Mouse (Mus musculus) induced T-regulatory cell, adult 2 months (primary cell): ENCODE data around the gene Ccdc6.
"Not testable (repeated sequence)": the region's sequence is repeated elsewhere in the genome, so short reads cannot be mapped to it uniquely, and the experiment has no call there.

Experiments used
- DNase-seq: peaks from one replicate; pipeline ENCODE4 v3.0.0-alpha.2; 2012; ENCODE audit warnings: low read depth

The Ccdc6 gene

DNA sequence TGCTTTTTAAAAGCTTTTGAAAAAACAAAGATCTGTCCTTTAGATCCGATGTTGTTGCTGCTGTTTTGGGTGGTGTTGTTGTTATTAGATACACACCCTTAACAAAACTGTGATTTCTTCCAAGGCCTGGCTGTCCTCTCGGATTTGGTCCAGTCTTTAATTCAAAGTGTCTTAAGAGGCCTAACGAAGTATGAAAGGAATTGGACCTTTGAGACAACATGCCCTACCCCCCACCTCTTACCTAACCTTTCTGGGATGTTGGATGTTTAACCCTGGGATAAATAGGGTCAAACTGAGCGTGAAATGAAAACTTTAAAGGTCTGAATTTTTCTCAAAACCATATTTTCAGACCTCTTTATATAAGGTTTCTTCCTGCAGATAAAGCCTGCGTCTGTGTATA is 124.0 kb downstream of the Ccdc6 start:
- DNase-seq: no peak

DNA sequence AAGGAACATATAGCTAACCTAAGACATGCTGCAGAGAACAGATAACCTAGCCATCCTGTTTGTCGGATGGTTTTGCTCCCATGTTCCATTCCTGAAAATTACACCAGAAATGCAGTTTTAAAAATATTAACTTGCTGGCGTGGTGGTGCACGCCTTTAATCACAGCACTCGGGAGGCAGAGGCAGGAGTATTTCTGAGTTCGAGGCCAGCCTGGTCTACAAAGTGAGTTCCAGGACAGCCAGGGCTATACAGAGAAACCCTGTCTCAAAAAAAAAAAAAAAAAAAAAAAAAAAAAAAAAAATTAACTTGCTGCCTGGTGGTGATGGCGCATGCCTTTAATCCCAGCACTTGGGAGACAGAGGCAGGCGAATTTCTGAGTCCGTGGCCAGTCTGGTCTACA is 125.3 kb downstream of the Ccdc6 start:
- DNase-seq: not testable (repeated sequence)

DNA sequence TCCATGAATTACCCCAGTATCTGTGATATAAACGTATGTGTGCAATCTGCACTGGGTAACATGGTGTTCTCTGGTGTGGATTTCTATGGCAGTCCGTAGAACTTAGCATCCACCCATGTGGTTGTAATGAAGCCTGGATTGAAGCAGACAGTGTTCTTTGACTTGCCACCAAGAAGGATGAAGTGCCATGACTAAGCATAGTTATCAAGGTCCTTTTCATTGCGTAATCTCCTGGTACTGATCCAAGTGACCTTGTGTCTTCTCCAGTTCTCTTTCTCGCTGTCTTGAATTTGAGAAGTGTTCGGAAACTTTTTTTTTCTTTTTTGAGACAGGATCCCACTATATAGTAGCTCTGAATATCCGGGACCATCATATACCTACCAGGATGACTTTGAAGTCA is 127.7 kb downstream of the Ccdc6 start:
- no peak for DNase-seq

DNA sequence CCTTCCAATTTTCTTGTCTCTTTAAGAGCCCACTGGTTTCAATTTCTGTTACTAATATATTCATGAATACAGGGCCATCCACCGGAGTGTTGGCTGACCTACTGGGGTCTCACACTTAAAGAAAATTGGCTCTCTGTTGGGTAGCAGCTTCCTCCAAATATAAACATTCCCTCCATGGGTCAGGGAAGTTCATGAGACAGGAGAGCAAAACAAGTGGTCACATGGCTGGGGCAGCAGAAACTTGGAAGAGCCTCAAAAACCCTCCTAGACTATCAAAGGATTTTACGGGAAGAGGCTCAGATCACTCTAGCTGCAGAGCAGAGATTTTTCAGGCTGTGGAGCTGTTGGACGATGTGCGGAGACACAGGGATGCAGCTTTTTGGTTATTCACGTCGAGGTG is 128.8 kb downstream of the Ccdc6 start:
- DNase-seq: no peak

DNA sequence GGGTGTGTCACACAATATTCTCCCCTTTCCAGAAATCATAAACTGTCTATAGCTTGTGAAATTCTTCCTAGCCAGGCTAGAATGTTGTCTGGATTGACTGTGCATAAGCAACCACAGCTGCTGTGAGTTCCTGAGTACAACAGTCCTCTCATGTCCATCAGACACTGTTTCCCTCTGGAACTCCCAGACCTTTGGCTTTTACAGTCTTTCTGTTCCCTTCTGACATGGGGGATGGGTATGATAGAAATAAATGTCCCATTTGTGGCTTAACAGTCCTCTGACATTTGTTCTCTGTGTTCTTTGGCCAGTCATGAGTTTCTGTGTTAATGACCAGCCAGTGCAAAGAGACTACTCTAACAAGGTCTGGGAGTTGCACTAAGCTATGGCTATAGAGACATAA is 129.7 kb downstream of the Ccdc6 start:
- no peak for DNase-seq

DNA sequence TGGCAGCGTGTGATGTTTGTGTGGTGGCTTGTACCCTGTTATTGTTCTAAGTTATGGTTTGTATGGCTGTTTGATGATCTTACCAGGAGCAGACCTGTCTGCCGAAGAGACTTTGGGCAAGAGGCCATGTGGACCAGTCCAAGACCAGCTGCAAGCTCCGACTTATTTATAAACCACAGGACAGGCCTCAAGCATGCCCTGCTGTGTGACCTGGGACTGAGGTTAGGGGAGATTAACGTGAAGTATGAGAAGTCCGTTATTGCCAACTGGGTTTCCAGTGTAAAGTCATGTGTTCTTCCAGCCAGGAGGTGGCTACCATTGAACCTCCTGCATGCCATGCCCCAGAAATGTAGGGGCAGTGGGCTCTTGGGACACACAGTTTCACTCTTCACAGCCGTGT is 133.4 kb downstream of the Ccdc6 start:
- no peak for DNase-seq

DNA sequence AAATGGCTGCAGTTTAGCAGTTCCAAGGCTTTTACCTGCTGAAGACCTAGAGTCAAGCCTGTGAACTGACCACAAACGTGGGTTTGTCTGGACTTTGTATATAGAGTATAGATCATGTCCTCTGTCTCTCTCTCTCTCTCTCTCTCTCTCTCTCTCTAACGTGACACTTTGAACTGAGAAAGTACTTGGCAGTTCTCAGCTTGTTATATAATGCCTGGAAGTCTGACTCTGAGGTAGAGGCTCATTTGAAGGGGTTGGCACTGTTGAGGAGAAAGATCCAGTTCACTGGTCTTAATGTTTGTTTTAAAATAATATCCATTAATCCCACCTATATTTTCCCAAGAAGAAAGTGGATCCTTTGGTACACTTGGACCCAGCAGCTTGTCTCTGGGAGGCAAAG is 141.0 kb downstream of the Ccdc6 start:
- DNase-seq: no peak
